Mouse (Mus musculus) limb, embryonic 13.5 days (tissue): ENCODE results near the gene 1110065P20Rik. TPM values are rescaled to one million over a fixed set of nuclear protein-coding genes. Genes with fewer than 3 reads are reported as not detected.
A peak's percentile ranks its signal among the peaks of the same experiment; 100 is the strongest.

Source experiments
- ATAC-seq: fragments of 200-750 bp; cut with Nextera tagmentation; 2 replicates; pipeline ENCODE4 v1.8.0; 2017; ENCODE audit warnings: low read depth, moderate number of reproducible peaks, moderate TSS enrichment; ENCODE audit not compliant: low FRiP score
- H3K27ac ChIP-seq: fragments of 300-500 bp; sonication (generic); 2 replicates; pipeline ENCODE4 v1.5.1; 2015; ENCODE audit warnings: inconsistent platforms, mild to moderate bottlenecking, moderate library complexity
- H3K27me3 ChIP-seq: fragments of 300-500 bp; sonication (generic); 2 replicates; pipeline ENCODE4 v1.6.1; 2015; ENCODE audit warnings: mild to moderate bottlenecking, inconsistent platforms
- H3K36me3 ChIP-seq: fragments of 300-500 bp; sonication (generic); 2 replicates; pipeline ENCODE4 v1.6.1; 2015; ENCODE audit warnings: inconsistent platforms, mild to moderate bottlenecking, moderate library complexity
- H3K4me1 ChIP-seq: fragments of 300-500 bp; sonication (generic); 2 replicates; pipeline ENCODE4 v1.6.1; 2015; ENCODE audit warnings: inconsistent platforms
- H3K4me2 ChIP-seq: fragments of 300-500 bp; sonication (generic); replicated peaks from 2 replicates; pipeline ENCODE4 v1.6.1; 2015; ENCODE audit warnings: inconsistent platforms, mild to moderate bottlenecking, moderate library complexity
- H3K4me3 ChIP-seq: fragments of 300-500 bp; sonication (generic); 2 replicates; pipeline ENCODE4 v1.5.1; 2015; ENCODE audit warnings: moderate library complexity, mild to moderate bottlenecking, inconsistent platforms
- H3K9ac ChIP-seq: fragments of 300-500 bp; sonication (generic); 2 replicates; pipeline ENCODE4 v1.6.1; 2015; ENCODE audit warnings: mild to moderate bottlenecking, inconsistent platforms
- H3K9me3 ChIP-seq: fragments of 300-500 bp; sonication (generic); 2 replicates; pipeline ENCODE4 v1.6.1; 2016; ENCODE audit warnings: inconsistent platforms
- WGBS: fragments of 180-500 bp; shearing (Covaris S2); methylation state at CpG from one replicate; pipeline ENCODE4 v1.1.7; 2015; 5-methylcytosine and 5-hydroxymethylcytosine counted together
- polyA plus RNA-seq: library from polyadenylated mRNA; unstranded; fragments of >200 nt; fragmentation: Nextera tagmentation; extraction: Ambion mirVana; gene quantifications from 2 replicates; pipeline ENCODE4 v1.2.1, GENCODE M21; 2015

Gene 1110065P20Rik
- 55.0 and 56.9 TPM in 2 replicates for polyA plus RNA-seq

DNA sequence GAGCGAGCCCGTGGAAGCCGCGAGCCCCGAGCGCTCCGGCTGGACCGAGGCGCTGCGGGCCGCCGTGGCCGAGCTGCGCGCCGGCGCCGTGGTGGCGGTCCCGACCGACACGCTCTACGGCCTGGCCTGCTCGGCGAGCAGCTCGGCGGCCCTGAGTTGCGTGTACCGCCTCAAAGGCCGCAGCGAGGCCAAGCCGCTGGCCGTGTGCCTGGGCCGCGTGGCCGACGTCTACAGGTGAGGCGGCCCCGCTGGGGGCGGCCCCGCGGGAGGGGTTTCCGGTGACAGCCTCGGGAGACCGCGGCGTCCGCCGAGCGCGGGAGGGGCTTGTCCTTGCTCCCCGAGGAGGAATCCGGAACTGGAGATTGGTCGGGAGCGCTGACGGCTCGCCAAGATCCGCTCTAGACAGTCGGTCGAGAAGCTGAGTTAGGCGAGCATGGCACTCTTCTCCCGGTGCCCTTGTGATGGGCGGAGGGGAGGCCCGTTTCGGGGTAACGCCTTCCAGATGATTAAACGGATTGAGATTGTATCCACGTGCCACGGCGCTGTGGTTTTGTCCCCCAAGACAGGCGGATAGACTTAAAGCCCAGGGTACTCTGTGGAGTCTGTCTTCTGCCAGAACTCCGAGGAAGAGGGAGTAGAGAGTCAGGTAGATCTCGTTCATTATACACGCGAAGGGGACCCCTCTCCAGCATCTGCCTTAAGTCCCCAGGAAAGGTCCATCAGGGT lies at the start of gene 1110065P20Rik:
TSS of gene 1110065P20Rik (minus strand) at position 264 of the 726 bp plus-strand sequence.
- peaks cover 31% of the 10 kb centered on the region for H3K4me1 ChIP-seq

DNA sequence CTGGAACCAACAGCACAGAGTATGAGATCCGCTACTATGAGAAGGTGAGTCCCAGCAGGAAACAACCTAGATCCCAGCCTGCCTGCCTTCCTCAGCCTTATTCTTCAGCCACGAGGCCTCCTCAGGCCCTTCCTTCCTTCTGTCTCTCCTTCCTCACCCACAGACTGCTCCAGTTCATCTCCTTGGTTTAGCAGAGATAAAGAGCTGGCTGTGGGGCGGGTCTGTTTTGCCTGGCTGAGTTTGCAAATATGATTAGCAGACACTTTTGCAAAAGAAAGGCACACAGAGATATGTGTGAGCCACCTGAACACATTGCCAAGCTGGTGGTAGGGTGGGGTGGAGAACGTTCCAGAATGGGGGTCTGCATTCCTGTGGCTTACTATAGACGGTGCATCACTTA lies 48.9 kb upstream of the 1110065P20Rik start:
- H3K27me3 ChIP-seq = peaks cover 82% of the 10 kb centered on the region
- H3K9me3 ChIP-seq = no peaks in the 10 kb centered on the region
- no peak overlapping the region for H3K9ac ChIP-seq
- no peak overlapping the region for H3K27ac ChIP-seq
- H3K4me2 ChIP-seq = no peak overlapping the region
- no peak for ATAC-seq
- H3K4me3 ChIP-seq = no peak overlapping the region
- no peaks in the 10 kb centered on the region for H3K36me3 ChIP-seq
- peaks cover 2% of the 10 kb centered on the region for H3K4me1 ChIP-seq
- WGBS = 59% methylated on average over 5 of the region's 5 CpGs

More for the DNA sequence above, at the start of gene 1110065P20Rik:
- Histone ChIP-seq H3K27me3 (no peaks in the 10 kb centered on the region), H3K4me2 (peak within 1 kb of the TSS; percentile 91), H3K4me3 (peak within 1 kb of the TSS; percentile 99), H3K9ac (peak within 1 kb of the TSS; percentile 89), H3K36me3 (peaks cover 37% of the 10 kb centered on the region), H3K27ac (peak within 1 kb of the TSS; percentile 89), H3K9me3 (no peaks in the 10 kb centered on the region)
- ATAC-seq = peak; percentile 42
- under 1% methylated on average over 75 of the region's 75 CpGs for WGBS

DNA sequence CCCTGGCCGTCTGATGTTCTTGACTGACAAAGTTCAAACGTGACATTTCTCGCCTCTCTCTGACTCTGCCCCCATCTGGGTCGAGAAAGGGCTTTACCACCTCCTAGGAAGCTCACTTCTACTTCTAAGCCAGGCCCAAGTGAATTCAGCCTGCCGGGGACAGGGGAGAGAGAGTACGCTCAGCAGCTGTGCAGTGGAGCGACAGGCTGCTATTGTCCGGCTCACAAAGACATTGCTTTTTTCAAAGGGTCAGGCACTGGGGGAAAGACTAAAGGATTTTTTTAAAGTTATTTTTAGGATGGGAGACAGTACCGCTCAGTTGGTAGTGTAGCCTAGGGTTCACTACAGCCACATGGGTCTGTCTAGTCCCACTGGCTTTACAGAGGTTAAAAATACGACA lies 47.4 kb upstream of the 1110065P20Rik start:
- Histone ChIP-seq H3K36me3 (no peaks in the 10 kb centered on the region), H3K27ac (no peak overlapping the region), H3K4me1 (peaks cover 7% of the 10 kb centered on the region), H3K27me3 (peaks cover 87% of the 10 kb centered on the region), H3K9me3 (no peaks in the 10 kb centered on the region), H3K9ac (no peak overlapping the region), H3K4me3 (no peak overlapping the region), H3K4me2 (no peak overlapping the region)
- no peak; the same call in 1 of the 2 replicates for ATAC-seq
- WGBS = 64% methylated on average over 10 of the region's 10 CpGs

DNA sequence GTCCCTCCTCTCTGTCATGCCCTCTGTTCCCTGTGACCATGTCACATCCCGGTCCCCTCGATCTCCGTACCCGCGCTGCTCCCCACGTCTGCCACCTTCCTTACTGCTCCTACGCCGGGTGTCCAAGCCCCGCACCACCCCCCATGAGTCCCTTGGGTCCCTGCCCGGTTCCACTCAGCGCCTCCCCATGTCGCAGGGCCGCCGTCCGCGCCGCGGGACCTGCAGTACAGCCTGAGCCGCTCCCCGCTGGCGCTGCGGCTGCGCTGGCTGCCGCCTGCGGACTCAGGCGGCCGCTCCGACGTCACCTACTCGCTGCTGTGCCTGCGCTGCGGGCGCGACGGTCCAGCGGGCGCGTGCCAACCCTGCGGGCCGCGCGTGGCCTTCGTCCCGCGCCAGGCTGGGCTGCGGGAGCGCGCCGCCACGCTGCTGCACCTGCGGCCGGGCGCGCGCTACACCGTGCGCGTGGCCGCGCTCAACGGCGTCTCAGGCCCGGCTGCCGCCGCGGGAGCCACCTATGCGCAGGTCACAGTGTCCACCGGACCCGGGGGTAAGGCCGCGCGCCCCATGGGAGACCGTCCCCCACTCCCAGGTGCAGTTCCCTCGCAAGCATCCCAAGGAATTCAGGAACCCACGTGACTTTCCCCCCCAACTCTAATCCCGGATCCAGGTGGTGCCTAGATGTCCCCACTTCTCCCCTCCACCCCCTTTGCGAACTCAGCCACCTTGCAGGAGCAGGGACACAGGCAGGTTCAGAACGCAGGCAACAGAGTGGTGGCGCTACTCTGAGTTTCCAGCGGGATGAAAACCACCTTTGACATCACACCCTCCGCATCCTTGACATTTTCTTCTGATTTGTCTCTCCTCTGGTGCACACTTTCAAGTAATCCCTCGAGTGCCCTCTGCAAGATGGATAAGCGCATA lies 43.8 kb upstream of the 1110065P20Rik start:
- ATAC-seq = no peak
- peak overlapping the region; percentile 50; the same call in 1 of the 2 replicates for H3K9ac ChIP-seq
- no peaks in the 10 kb centered on the region for H3K36me3 ChIP-seq
- H3K4me3 ChIP-seq = peak overlapping the region; percentile 44
- H3K27ac ChIP-seq = no peak overlapping the region
- peaks cover 91% of the 10 kb centered on the region for H3K27me3 ChIP-seq
- WGBS = 2% methylated on average over 83 of the region's 83 CpGs
- no peaks in the 10 kb centered on the region for H3K9me3 ChIP-seq
- H3K4me1 ChIP-seq = peaks cover 7% of the 10 kb centered on the region
- peak overlapping the region; percentile 70 for H3K4me2 ChIP-seq

DNA sequence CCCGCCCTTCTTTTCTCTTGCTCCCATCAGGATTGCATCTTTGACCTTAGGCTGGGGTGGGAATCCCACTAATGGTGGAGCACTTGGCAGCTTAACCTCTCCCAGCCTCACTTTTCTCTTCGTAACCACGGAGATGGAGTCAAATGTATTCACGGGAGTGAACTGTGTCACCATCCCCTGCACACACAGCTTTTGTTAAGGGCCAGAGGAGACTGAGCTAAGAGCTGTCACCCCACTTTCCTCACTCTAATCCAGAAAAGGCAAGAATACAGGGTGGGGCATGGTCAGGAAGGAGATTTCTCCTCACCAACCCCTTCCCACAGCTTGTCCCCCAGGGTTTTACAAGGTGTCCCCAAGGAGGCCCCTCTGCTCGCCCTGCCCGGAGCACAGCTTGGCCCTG lies 42.8 kb upstream of the 1110065P20Rik start:
- no peaks in the 10 kb centered on the region for H3K9me3 ChIP-seq
- H3K9ac ChIP-seq = no peak overlapping the region
- H3K36me3 ChIP-seq = no peaks in the 10 kb centered on the region
- H3K4me1 ChIP-seq = peaks cover 7% of the 10 kb centered on the region
- no peak overlapping the region for H3K4me3 ChIP-seq
- peaks cover 92% of the 10 kb centered on the region for H3K27me3 ChIP-seq
- no peak for ATAC-seq
- no peak overlapping the region for H3K4me2 ChIP-seq
- no peak overlapping the region for H3K27ac ChIP-seq
- 29% methylated on average over 6 of the region's 6 CpGs for WGBS

DNA sequence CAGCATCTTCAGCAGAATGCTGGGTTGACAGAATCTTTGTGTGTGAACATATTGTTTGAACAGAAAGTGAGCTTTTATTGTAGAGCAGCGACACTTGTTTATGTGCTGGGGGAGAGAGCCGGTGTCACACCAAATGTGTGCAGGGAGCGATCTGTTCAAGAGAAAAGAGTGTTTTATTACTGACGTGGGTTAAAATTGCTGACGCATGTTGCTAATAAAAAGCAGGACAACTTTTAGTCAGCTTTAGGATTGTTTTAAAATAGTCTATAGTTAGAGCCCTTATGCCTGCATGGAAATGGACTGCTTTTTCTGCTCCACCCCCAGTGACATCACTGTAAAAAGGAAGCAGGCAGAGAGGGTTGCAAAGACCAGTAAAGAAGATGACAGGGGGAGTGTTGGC lies 39.8 kb upstream of the 1110065P20Rik start:
- Histone ChIP-seq H3K4me3 (no peak overlapping the region), H3K4me1 (peaks cover 7% of the 10 kb centered on the region), H3K9ac (no peak overlapping the region), H3K27me3 (peaks cover 93% of the 10 kb centered on the region), H3K4me2 (no peak overlapping the region), H3K36me3 (no peaks in the 10 kb centered on the region), H3K9me3 (no peaks in the 10 kb centered on the region), H3K27ac (no peak overlapping the region)
- 40% methylated on average over 5 of the region's 5 CpGs for WGBS
- ATAC-seq = no peak

DNA sequence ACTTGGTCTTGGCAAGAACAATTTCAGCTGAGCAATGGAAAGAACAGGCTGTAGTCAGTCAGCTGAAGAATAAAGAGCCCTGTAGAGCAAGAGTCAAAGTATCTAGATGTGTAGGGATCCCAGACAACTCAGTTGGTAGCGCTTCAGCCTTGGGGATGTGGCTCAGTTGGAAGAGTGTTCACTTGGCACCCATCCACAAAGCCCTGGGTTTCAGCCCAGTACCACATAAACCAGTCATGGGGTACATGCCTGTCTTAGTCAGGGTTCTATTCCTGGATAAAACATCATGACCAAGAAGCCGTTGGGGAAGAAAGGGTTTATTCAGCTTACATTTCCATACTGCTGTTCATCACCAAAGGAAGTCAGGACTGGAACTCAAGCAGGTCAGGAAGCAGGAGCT lies 38.9 kb upstream of the 1110065P20Rik start:
- no peak overlapping the region for H3K9ac ChIP-seq
- H3K27ac ChIP-seq = no peak overlapping the region
- 94% methylated on average over 2 of the region's 2 CpGs for WGBS
- peaks cover 93% of the 10 kb centered on the region for H3K27me3 ChIP-seq
- peaks cover 6% of the 10 kb centered on the region for H3K4me1 ChIP-seq
- no peaks in the 10 kb centered on the region for H3K36me3 ChIP-seq
- no peak overlapping the region for H3K4me3 ChIP-seq
- no peak overlapping the region for H3K4me2 ChIP-seq
- H3K9me3 ChIP-seq = no peaks in the 10 kb centered on the region
- no peak for ATAC-seq

DNA sequence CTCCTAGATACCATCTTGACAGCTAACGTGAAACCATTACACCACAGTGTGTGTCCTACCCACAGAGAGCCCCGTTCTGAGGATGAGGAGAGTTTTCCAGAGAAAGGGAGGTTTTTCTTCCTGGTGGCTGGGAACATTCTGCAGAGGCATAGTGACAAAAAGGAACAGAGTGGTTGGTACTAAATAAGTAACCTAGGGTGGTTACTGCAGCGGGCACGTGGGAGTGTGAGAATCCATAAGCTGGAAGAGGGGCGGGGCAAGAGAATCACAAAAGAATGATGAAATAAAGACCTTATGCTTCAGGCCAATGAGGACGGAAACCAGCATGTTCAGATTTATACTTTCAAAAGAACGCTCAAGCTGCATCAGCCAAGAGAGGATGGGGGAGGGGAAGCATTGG lies 37.7 kb upstream of the 1110065P20Rik start:
- no peak overlapping the region for H3K9ac ChIP-seq
- no peak for ATAC-seq
- H3K9me3 ChIP-seq = no peaks in the 10 kb centered on the region
- no peaks in the 10 kb centered on the region for H3K4me1 ChIP-seq
- no peak overlapping the region for H3K4me2 ChIP-seq
- peaks cover 93% of the 10 kb centered on the region for H3K27me3 ChIP-seq
- H3K27ac ChIP-seq = no peak overlapping the region
- H3K4me3 ChIP-seq = no peak overlapping the region
- H3K36me3 ChIP-seq = no peaks in the 10 kb centered on the region
- WGBS = 71% methylated on average over 7 of the region's 7 CpGs

DNA sequence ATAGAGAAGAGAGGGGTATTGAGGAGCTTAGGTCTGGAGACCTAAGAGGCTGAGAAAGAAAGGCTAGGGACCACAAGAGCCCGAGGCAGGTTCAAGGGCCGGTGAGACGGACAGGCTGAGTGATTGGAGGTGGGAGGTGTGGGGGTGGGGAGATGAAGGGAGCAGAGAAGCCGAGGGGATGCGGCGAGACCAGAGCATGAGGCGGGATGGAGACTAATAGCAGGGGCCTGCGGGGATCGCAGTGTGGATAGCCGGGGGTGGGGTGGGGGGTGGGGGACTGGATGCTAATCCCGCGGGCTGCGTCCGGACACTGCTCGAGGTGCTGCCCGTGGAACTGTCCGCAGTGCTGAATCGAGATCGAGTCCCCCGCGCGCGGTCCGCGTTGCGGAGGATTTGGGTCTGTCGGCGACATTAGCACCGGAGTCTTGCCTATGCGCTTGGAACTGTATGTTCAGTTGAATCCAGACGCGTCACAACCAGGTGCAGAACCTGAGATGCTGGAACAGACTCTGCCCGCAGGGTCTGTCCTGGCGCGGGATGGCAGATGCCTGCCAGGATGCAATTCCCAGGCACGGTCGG lies 31.2 kb upstream of the 1110065P20Rik start:
- ATAC-seq = no peak
- Histone ChIP-seq H3K36me3 (no peaks in the 10 kb centered on the region), H3K4me2 (peak overlapping the region; percentile 63), H3K9me3 (no peaks in the 10 kb centered on the region), H3K27ac (no peak overlapping the region), H3K4me3 (peak overlapping the region; percentile 38), H3K4me1 (peaks cover 15% of the 10 kb centered on the region), H3K27me3 (peaks cover 85% of the 10 kb centered on the region), H3K9ac (no peak overlapping the region)
- 2% methylated on average over 37 of the region's 37 CpGs for WGBS

GRCm38 (mm10) chr4:124881341-124881908 lies 30.4 kb upstream of the 1110065P20Rik start:
- no peak overlapping the region for H3K9ac ChIP-seq
- 0 out of 2 replicates have a peak, but pooled peaks have one; percentile 57 for ATAC-seq
- no peak overlapping the region for H3K27ac ChIP-seq
- peak overlapping the region; percentile 38 for H3K4me3 ChIP-seq
- peaks cover 78% of the 10 kb centered on the region for H3K27me3 ChIP-seq
- H3K4me1 ChIP-seq = peaks cover 15% of the 10 kb centered on the region
- H3K4me2 ChIP-seq = peak overlapping the region; percentile 63
- under 1% methylated on average over 37 of the region's 37 CpGs for WGBS
- no peaks in the 10 kb centered on the region for H3K36me3 ChIP-seq
- H3K9me3 ChIP-seq = no peaks in the 10 kb centered on the region

- no peak within 1 kb of the TSS for H3K27ac ChIP-seq
- WGBS = 5% methylated on average over 11 of the region's 11 CpGs
- peaks cover 70% of the 10 kb centered on the region for H3K27me3 ChIP-seq
- peak within 1 kb of the TSS; percentile 63 for H3K4me2 ChIP-seq
- H3K36me3 ChIP-seq = no peaks in the 10 kb centered on the region
- H3K9ac ChIP-seq = no peak within 1 kb of the TSS
- ATAC-seq = no peak
- peak within 1 kb of the TSS; percentile 38 for H3K4me3 ChIP-seq
- peaks cover 15% of the 10 kb centered on the region for H3K4me1 ChIP-seq
- H3K9me3 ChIP-seq = no peaks in the 10 kb centered on the region
These were observed 29.6 kb upstream of the 1110065P20Rik start, which contains the start of gene Epha10 for GRCm38 (mm10) chr4:124880599-124880998. Gene Epha10, plus strand, starts transcription at chr4:124880899.
